Mouse (Mus musculus) heart, embryonic 13.5 days (tissue): ENCODE data around the gene Sptbn4. TPM values are rescaled to one million over a fixed set of nuclear protein-coding genes. Genes with fewer than 3 reads are reported as not detected.

ENCODE experiments used
- ATAC-seq: fragments of 200-750 bp; cut with Nextera tagmentation; 2 replicates; pipeline ENCODE4 v1.8.0; 2017; ENCODE audit warnings: moderate TSS enrichment; ENCODE audit not compliant: insufficient number of reproducible peaks, low FRiP score, low TSS enrichment; ENCODE audit errors: extremely low read depth
- H3K27ac ChIP-seq: fragments of 300-500 bp; sonication (generic); replicated peaks from 2 replicates; pipeline ENCODE4 v1.5.1; 2015; ENCODE audit warnings: moderate library complexity, mild to moderate bottlenecking, inconsistent platforms
- H3K27me3 ChIP-seq: fragments of 300-500 bp; sonication (generic); replicated peaks from 2 replicates; pipeline ENCODE4 v1.6.1; 2015; ENCODE audit warnings: mild to moderate bottlenecking, inconsistent platforms
- H3K36me3 ChIP-seq: fragments of 300-500 bp; sonication (generic); 2 replicates; pipeline ENCODE4 v1.6.1; 2015; ENCODE audit warnings: mild to moderate bottlenecking, inconsistent platforms
- H3K4me1 ChIP-seq: fragments of 300-500 bp; sonication (generic); 2 replicates; pipeline ENCODE4 v1.6.1; 2015; ENCODE audit warnings: inconsistent platforms
- H3K4me2 ChIP-seq: fragments of 300-500 bp; sonication (generic); 2 replicates; pipeline ENCODE4 v1.6.1; 2015; ENCODE audit warnings: inconsistent platforms, mild to moderate bottlenecking, moderate library complexity
- H3K4me3 ChIP-seq: fragments of 300-500 bp; sonication (generic); 2 replicates; pipeline ENCODE4 v1.5.1; 2015; ENCODE audit warnings: moderate library complexity, mild to moderate bottlenecking, inconsistent platforms
- H3K9ac ChIP-seq: fragments of 300-500 bp; sonication (generic); 2 replicates; pipeline ENCODE4 v1.6.1; 2015; ENCODE audit warnings: inconsistent platforms, mild to moderate bottlenecking, moderate library complexity
- H3K9me3 ChIP-seq: fragments of 300-500 bp; sonication (generic); 2 replicates; pipeline ENCODE4 v1.6.1; 2016; ENCODE audit warnings: inconsistent platforms
- WGBS: fragments of 180-500 bp; shearing (Covaris S2); methylation state at CpG from one replicate; pipeline ENCODE4 v1.1.7; 2015; ENCODE audit warnings: mixed read lengths; 5-methylcytosine and 5-hydroxymethylcytosine counted together
- polyA plus RNA-seq: library from polyadenylated mRNA; unstranded; fragments of >200 nt; fragmentation: Nextera tagmentation; extraction: Ambion mirVana; gene quantifications from 2 replicates; pipeline ENCODE4 v1.2.1, GENCODE M21; 2015

The Sptbn4 gene
- polyA plus RNA-seq, 1 experiment from 2014 or later: 0.13 TPM

GRCm38 (mm10) chr7:27339114-27339513, 108.4 kb downstream of the Sptbn4 start:
- Histone ChIP-seq H3K9me3 (no peaks in the 10 kb centered on the region), H3K4me2 (no peak overlapping the region), H3K4me3 (no peak overlapping the region), H3K36me3 (peaks cover 21% of the 10 kb centered on the region), H3K9ac (no peak overlapping the region), H3K4me1 (peaks cover 32% of the 10 kb centered on the region), H3K27ac (no peak overlapping the region), H3K27me3 (peaks cover 61% of the 10 kb centered on the region)
- 68% methylated on average over 4 of the region's 4 CpGs for WGBS
- ATAC-seq: no peak

- ATAC-seq: no peak
- Histone ChIP-seq H3K9me3 (no peaks in the 10 kb centered on the region), H3K9ac (peak within 1 kb of the TSS; percentile 75), H3K27me3 (peaks cover 79% of the 10 kb centered on the region), H3K4me2 (peak within 1 kb of the TSS; percentile 91), H3K4me3 (peak within 1 kb of the TSS; percentile 54), H3K4me1 (peaks cover 49% of the 10 kb centered on the region), H3K36me3 (peaks cover 10% of the 10 kb centered on the region), H3K27ac (no peak within 1 kb of the TSS)
- under 1% methylated on average over 36 of the region's 36 CpGs for WGBS
Observed at GRCm38 (mm10) chr7:27337175-27337853, 110.2 kb downstream of the Sptbn4 start, which contains the start of gene Ltbp4. Gene Ltbp4 (minus strand): TSS chr7:27337692.

DNA sequence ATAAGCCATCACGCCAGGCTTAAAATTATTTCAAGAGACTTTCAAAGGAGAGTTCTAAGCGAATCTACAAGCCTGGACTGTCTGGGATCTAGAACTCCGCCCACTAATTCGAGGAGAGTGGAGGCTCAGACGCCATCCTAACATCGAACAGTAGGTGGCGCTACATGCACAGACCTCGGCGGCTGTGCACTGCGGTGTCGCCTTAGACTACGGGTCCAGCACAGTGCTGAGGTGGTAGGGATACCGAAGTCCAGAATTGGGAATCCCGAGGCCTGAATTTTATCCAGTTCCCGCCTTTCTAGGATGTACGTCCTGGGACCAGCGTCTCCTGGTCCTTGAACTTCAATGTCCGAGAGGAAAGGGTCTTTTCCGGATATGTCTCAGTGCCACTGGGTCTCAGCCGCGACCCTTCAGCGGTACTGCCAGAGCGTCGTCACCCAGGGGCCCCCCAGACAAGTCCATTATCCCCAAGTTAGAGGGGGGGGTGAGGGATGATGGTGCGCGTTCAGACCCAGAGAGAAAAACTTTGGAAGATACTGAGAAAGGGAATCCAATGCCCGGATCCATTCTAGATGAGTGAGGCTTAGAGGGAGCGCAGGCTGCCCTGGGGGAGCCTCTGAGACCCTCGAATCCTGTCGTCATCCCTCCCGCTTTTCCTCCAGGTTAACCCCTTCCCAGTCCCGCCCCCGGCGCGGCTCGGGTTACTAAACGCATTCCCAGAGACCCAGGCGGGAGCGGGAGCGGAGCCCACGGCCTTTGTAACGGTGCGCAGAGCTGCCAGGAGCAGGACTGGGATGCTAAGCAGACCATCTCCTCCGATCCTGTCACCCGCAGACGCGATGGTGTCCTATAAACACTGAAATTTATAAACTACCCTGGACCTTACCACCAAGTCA, 111.3 kb downstream of the Sptbn4 start:
- Histone ChIP-seq H3K27me3 (peaks cover 90% of the 10 kb centered on the region), H3K4me3 (peak overlapping the region; percentile 54), H3K27ac (peak overlapping the region; percentile 88), H3K9me3 (no peaks in the 10 kb centered on the region), H3K4me2 (peak overlapping the region; percentile 91), H3K4me1 (peaks cover 60% of the 10 kb centered on the region), H3K36me3 (peaks cover 1% of the 10 kb centered on the region; the same call in 1 of the 2 replicates), H3K9ac (peak overlapping the region; percentile 75)
- whole genome bisulfite sequencing: under 1% methylated on average over 47 of the region's 47 CpGs
- peak; percentile 62 for ATAC-seq

- Histone ChIP-seq H3K4me3 (peak overlapping the region; percentile 68), H3K9ac (peak overlapping the region; percentile 89), H3K27me3 (peaks cover 96% of the 10 kb centered on the region), H3K27ac (peak overlapping the region; percentile 88), H3K4me2 (peak overlapping the region; percentile 91), H3K9me3 (no peaks in the 10 kb centered on the region), H3K4me1 (peaks cover 70% of the 10 kb centered on the region), H3K36me3 (no peaks in the 10 kb centered on the region)
- no peak for ATAC-seq
- 50% methylated on average over 15 of the region's 15 CpGs for WGBS
Observed at GRCm38 (mm10) chr7:27335011-27335720, 112.3 kb downstream of the Sptbn4 start.

DNA sequence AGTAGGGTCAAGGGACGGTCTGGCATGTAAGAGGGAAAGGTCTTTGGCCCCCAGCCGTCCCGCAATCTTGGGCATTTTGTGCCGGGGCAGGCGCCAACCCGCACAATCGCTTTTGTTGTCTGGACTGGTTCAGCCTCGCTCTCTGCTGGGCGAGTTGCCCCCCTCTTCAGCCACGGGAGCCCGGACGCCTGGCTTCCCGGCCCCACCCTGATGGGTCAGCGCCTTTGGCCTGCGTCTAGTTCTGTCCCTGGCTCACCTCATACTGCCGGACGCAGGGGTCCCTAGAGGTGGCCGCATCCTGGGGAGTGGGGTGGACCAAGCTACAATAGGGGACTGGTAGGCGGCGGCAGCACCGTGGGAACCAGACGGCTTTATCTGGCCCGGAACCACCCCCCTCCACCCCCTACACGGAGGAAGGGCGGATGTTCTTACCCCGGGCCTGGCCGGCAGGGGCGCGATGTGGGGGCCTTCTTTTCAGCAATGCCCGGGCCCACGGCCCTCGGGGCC, 113.0 kb downstream of the Sptbn4 start:
- Histone ChIP-seq H3K9ac (peak overlapping the region; percentile 89), H3K4me1 (peaks cover 78% of the 10 kb centered on the region), H3K9me3 (no peaks in the 10 kb centered on the region), H3K36me3 (no peaks in the 10 kb centered on the region), H3K27me3 (peaks cover 99% of the 10 kb centered on the region), H3K4me2 (peak overlapping the region; percentile 91), H3K27ac (peak overlapping the region; percentile 88), H3K4me3 (peak overlapping the region; percentile 68)
- ATAC-seq: no peak
- WGBS: 1% methylated on average over 32 of the region's 32 CpGs

DNA sequence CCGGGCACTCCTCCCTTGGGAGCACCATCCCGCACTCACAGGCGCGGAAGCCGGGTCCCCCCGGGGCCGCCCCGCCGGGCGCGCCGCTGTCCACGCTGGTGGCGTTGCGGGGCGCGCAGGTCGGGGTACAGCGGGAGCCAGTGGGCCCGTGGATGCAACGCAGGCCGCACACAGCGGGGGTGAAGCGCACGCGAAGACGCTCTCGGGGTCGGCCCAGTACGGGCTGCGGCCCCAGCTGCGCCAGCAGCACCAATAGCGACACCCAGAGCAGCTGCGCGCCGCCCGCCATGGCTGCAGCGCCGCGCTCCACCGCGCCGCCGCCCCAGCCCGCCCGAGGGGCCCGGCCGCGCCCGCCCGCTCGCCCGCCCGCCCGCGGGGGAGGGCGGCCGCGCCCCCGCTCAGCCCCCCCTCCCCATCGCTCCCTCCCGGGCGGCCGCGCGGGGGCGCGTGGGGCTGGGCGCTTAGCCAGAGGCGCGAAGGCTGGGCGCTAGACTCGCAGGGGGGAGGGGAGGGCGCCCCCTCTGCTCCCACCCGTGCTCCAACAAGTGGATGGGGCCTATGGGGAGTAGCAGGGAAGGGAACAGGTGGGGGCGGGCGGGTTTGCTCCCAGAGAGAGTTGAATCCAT, 114.1 kb downstream of the Sptbn4 start:
- no peak for ATAC-seq
- peak overlapping the region; percentile 89 for H3K9ac ChIP-seq
- H3K9me3 ChIP-seq: no peaks in the 10 kb centered on the region
- H3K4me3 ChIP-seq: peak overlapping the region; percentile 68
- peak overlapping the region; percentile 91 for H3K4me2 ChIP-seq
- peaks cover 97% of the 10 kb centered on the region for H3K27me3 ChIP-seq
- WGBS: under 1% methylated on average over 38 of the region's 77 CpGs
- no peaks in the 10 kb centered on the region for H3K36me3 ChIP-seq
- peak overlapping the region; percentile 88 for H3K27ac ChIP-seq
- peaks cover 86% of the 10 kb centered on the region for H3K4me1 ChIP-seq

DNA sequence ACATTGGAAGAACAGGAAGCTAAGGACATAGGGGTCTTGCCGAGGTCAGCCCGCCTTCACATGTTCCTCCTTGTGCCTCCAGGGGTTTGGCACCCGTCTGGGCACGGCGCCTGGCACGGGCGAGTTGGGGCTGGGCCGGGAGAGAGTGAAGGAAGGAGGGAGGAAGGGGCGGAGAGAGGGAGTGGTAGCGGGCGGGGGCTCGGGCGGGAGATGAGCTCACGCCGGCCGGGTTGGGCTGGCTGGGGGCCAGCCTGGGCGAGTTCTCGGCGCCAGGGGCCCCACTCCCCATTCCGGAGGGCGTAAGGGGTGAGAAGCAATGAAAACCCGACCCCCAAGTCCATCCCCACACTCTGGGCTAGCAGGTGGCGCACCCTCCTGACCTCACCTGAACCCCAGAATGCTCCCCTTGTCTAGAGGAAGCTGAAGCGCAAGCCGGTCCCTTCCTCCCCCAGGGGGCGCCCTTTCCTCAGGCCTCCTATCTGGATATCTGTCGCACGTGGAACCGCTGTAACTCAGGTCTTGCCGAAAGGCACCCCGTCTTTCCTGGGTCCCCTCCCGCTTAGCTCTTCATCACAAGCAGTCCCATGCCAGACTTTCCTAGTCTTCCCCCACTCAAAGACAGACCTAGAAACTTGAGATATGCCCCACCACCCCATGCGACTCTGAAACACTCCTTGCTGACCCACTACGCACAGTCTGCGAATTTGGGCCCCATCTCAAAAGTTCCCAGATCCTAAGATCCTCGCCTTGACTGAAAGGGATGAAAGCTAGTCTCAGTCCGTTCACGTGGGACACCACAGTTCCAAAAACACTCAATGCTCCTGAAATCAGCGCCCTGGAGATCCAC, 114.9 kb downstream of the Sptbn4 start:
- peaks cover 6% of the 10 kb centered on the region for H3K36me3 ChIP-seq
- peak overlapping the region; percentile 89 for H3K9ac ChIP-seq
- WGBS: under 1% methylated on average over 39 of the region's 39 CpGs
- peak overlapping the region; percentile 68 for H3K4me3 ChIP-seq
- H3K27me3 ChIP-seq: peaks cover 97% of the 10 kb centered on the region
- H3K9me3 ChIP-seq: no peaks in the 10 kb centered on the region
- peak overlapping the region; percentile 91 for H3K4me2 ChIP-seq
- H3K4me1 ChIP-seq: peaks cover 83% of the 10 kb centered on the region
- peak overlapping the region; percentile 88 for H3K27ac ChIP-seq
- no peak for ATAC-seq

DNA sequence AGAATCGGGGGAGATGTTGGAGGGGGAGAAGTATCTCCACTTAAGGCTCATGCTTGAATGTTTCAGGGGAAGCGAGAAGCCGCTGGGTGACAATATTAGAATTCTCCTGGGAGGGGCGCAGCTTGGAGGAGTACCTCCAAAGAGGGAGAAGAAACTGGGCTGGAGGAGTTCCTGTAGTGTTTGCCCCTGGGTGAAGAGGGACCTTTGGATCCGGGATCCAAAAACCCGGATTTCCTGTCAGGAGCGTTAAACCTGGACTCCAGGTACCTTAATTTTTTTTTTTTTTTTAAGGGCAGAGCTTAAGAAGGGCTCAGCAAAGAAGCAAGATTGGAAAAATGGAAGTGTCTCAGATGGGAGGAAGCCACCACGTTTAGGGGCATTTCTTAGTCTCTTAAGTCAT, 115.6 kb downstream of the Sptbn4 start:
- no peak for ATAC-seq
- Histone ChIP-seq H3K4me1 (peaks cover 75% of the 10 kb centered on the region), H3K4me3 (peak overlapping the region; percentile 68), H3K9me3 (no peaks in the 10 kb centered on the region), H3K27me3 (peaks cover 97% of the 10 kb centered on the region), H3K36me3 (peaks cover 13% of the 10 kb centered on the region), H3K27ac (peak overlapping the region; percentile 88), H3K9ac (peak overlapping the region; percentile 89), H3K4me2 (peak overlapping the region; percentile 91)
- WGBS: 4% methylated on average over 8 of the region's 8 CpGs

GRCm38 (mm10) chr7:27331541-27331851, 116.0 kb downstream of the Sptbn4 start:
- H3K27me3 ChIP-seq: peaks cover 97% of the 10 kb centered on the region
- peak overlapping the region; percentile 91 for H3K4me2 ChIP-seq
- peak overlapping the region; percentile 88 for H3K27ac ChIP-seq
- no peak for ATAC-seq
- 1% methylated on average over 8 of the region's 8 CpGs for WGBS
- H3K4me1 ChIP-seq: peaks cover 76% of the 10 kb centered on the region
- H3K36me3 ChIP-seq: peaks cover 16% of the 10 kb centered on the region
- H3K9ac ChIP-seq: peak overlapping the region; percentile 89
- H3K4me3 ChIP-seq: peak overlapping the region; percentile 68
- H3K9me3 ChIP-seq: no peaks in the 10 kb centered on the region
